Mouse (Mus musculus): ENCODE data around the gene Pcnx.

DNA sequence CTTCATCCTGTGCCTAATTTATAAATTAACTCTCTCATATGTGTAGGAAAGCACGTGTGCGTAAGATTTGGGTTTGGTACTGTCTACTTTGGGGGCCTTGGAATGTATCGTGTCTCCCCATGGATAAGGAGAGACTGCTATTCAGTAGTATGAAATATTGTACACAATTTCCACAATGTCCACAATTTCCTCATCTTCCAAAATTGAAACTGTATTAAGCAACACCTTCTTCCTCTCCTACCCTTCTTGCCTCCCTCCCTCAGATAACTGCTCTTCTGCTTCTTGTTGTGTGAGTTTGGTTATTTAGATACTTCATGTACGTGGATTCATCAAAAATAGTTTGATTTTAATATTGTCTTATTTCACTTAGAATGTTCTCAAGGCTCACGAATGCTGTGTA lies 29.1 kb downstream of the Pcnx start:
- TF ChIP-seq CTCF (IDR thresholded peaks at IDR 0.05; ENCODE audit: insufficient read depth, low read depth, low read length) (no peak), POLR2A (IDR thresholded peaks at IDR 0.05; ENCODE audit: insufficient read depth, low read depth, low read length) (no peak)
